Mouse (Mus musculus): ENCODE data around the gene C2. TPM values are rescaled to one million over a fixed set of nuclear protein-coding genes. Genes with fewer than 3 reads are reported as not detected.

C2 gene
- polyA plus RNA-seq, 1 experiment from 2014 or later: 0.84 TPM

- Histone ChIP-seq H3K4me3 (peak overlapping the region; percentile 93), H3K27me3 (replicated peaks) (no peaks in the 10 kb centered on the region), H3K9ac (peak overlapping the region; percentile 80), H3K4me1 (peaks cover 38% of the 10 kb centered on the region), H3K27ac (replicated peaks) (peak overlapping the region; percentile 88), H3K9me3 (no peaks in the 10 kb centered on the region), H3K36me3 (peaks cover 9% of the 10 kb centered on the region), H3K4me2 (peak overlapping the region; percentile 93)
- 73% methylated on average over 12 of the region's 12 CpGs for WGBS
- no peak for ATAC-seq (ENCODE audit: extremely low read depth, insufficient number of reproducible peaks, low FRiP score, low TSS enrichment)
Measured at GRCm38 (mm10) chr17:34893072-34893824, 4.8 kb downstream of the C2 start.

GRCm38 (mm10) chr17:34891377-34891776 lies 6.7 kb downstream of the C2 start:
- no peak for ATAC-seq (ENCODE audit: extremely low read depth, insufficient number of reproducible peaks, low FRiP score, low TSS enrichment)
- no peaks in the 10 kb centered on the region for H3K9me3 ChIP-seq
- H3K36me3 ChIP-seq: peaks cover 7% of the 10 kb centered on the region
- no peaks in the 10 kb centered on the region for H3K27me3 ChIP-seq (replicated peaks)
- no peak overlapping the region for H3K9ac ChIP-seq
- no peak overlapping the region for H3K27ac ChIP-seq (replicated peaks)
- peaks cover 22% of the 10 kb centered on the region for H3K4me1 ChIP-seq
- H3K4me3 ChIP-seq: no peak overlapping the region
- WGBS: 85% methylated on average over 2 of the region's 2 CpGs
- no peak overlapping the region for H3K4me2 ChIP-seq

DNA sequence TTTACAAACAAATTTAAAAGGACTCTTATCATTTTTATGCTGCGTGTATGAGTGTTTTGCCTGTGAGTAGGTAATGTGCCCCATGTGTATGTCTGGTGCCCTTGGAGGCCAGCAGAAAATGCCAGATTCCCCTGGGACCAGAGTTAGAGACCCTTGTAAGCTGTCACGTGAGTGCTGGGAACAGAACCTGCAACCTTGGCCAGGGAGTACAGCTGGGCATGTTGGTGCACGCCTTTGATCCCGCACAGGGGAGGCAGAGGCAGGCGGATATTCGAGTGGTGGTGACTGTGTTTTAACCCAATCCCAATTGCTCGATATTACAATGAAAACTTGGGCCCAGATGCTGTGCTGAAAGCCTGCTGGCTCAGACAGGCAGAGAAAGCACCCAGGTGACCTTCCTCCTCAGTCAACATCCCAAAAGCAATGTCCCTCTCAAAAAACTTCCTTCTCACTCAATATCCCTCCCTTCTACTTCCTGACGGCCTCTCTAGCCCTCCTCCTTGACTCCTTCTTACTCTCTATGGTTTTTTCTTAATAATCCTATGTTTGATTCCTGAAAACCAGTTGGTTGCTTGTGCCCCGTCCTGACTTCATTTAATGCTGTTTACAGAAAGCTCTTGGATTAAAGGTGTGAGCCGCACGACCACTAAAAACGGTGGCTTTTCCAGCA lies 7.9 kb downstream of the C2 start:
- 79% methylated on average over 12 of the region's 12 CpGs for WGBS

DNA sequence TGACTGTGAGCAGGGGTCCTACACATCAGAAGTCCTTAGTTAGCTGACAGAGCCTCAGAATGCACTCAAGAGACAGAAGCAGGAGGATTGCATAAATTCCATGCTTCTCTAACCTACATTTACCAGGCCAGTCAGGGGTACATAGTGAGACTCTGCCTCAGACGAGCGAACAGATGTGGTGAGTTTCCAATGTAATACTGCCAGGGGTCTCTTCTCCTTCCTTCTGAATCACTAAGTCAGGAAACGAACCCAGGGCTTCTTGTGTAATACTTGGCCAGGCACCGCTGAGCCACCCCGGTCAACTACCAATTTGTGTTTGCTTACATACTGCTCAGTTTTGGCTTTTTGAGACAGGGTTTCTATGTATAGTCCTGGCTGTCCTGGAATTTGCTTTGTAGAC lies 10.1 kb downstream of the C2 start:
- Histone ChIP-seq H3K4me2 (no peak overlapping the region), H3K4me1 (peaks cover 7% of the 10 kb centered on the region; the same call in 1 of the 2 replicates), H3K9me3 (no peaks in the 10 kb centered on the region), H3K9ac (no peak overlapping the region), H3K27me3 (replicated peaks) (no peaks in the 10 kb centered on the region), H3K36me3 (no peaks in the 10 kb centered on the region), H3K4me3 (no peak overlapping the region), H3K27ac (replicated peaks) (no peak overlapping the region)
- ATAC-seq (ENCODE audit: extremely low read depth, insufficient number of reproducible peaks, low FRiP score, low TSS enrichment): no peak
- WGBS: 72% methylated on average over 5 of the region's 5 CpGs

More for the DNA sequence above, 7.9 kb downstream of the C2 start:
- no peak for ATAC-seq (ENCODE audit: extremely low read depth, insufficient number of reproducible peaks, low FRiP score, low TSS enrichment)
- H3K27ac ChIP-seq (replicated peaks): no peak overlapping the region
- H3K4me1 ChIP-seq: peaks cover 17% of the 10 kb centered on the region
- H3K9ac ChIP-seq: no peak overlapping the region
- H3K4me2 ChIP-seq: no peak overlapping the region
- H3K9me3 ChIP-seq: no peaks in the 10 kb centered on the region
- H3K36me3 ChIP-seq: no peaks in the 10 kb centered on the region
- H3K4me3 ChIP-seq: no peak overlapping the region
- H3K27me3 ChIP-seq (replicated peaks): no peaks in the 10 kb centered on the region

DNA sequence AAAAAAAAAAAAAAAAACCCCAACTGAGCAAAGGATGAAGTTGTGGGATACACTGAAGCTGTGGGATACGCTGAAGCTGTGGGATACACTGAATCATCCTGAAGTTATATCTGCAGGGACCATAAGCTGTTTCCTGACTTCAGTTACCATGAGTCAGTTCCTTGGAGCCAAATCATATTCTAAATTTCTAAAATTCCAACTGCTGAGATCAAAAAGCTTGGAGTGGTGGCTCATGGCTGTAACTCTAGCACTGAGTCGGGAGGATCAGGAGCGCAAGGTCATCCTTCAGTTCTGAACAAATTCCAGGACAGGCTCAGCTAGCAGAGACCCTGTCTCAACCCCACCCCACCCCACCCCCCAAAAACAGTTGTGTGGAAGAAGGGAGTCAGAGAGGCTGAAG lies 12.4 kb downstream of the C2 start:
- no peaks in the 10 kb centered on the region; the same call in 1 of the 2 replicates for H3K27me3 ChIP-seq (replicated peaks)
- H3K9me3 ChIP-seq: no peaks in the 10 kb centered on the region
- WGBS: 73% methylated on average over 3 of the region's 3 CpGs
- no peak overlapping the region for H3K27ac ChIP-seq (replicated peaks)
- H3K4me3 ChIP-seq: no peak overlapping the region
- H3K4me2 ChIP-seq: no peak overlapping the region
- H3K36me3 ChIP-seq: no peaks in the 10 kb centered on the region
- peaks cover 13% of the 10 kb centered on the region; the same call in 1 of the 2 replicates for H3K4me1 ChIP-seq
- H3K9ac ChIP-seq: no peak overlapping the region; the same call in 1 of the 2 replicates
- no peak for ATAC-seq (ENCODE audit: extremely low read depth, insufficient number of reproducible peaks, low FRiP score, low TSS enrichment)

DNA sequence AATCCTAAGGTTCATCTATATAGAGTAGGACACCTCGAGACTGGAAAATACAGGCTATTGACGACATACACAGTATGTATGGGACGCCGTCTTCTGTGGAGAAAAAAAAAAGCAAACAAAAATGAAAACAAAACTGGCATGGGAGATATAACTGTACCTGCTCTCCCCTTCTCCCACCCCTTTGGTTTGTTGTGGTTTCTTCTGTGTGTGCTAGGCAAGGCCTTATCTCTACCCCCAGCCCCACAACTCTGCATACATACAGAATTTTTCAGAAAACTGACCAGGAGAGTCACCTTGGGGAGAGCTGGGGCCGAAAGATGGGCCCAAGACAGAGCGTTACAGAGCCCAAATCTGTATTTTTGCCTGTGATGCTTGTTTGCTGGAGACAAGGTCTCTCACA lies 13.4 kb downstream of the C2 start:
- Histone ChIP-seq H3K36me3 (no peaks in the 10 kb centered on the region), H3K27me3 (replicated peaks) (peaks cover 2% of the 10 kb centered on the region; the same call in 1 of the 2 replicates), H3K4me1 (peaks cover 13% of the 10 kb centered on the region; the same call in 1 of the 2 replicates), H3K4me2 (no peak overlapping the region), H3K9ac (no peak overlapping the region), H3K4me3 (no peak overlapping the region), H3K27ac (replicated peaks) (no peak overlapping the region), H3K9me3 (no peaks in the 10 kb centered on the region)
- WGBS: 75% methylated on average over 6 of the region's 6 CpGs
- no peak for ATAC-seq (ENCODE audit: extremely low read depth, insufficient number of reproducible peaks, low FRiP score, low TSS enrichment)

DNA sequence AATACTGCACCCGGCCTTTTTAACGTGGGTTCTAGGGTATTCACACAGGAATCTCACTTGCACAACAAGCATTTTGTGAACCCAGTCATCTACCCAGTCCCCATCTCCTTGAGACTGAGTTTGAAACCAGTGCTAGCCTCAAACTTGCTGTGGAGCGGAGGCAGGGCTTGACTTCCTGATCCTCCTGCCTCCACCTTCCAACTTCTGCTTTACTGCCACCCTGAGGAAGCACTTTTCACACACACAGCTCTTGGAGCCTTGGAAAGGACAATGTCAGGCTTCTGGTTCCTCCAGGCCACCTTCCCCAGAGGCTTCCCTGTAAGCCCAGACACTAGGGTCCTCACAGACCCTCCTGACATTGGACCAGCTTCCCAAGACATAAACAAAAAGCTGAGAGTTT lies 14.7 kb downstream of the C2 start:
- no peaks in the 10 kb centered on the region for H3K36me3 ChIP-seq
- no peak overlapping the region for H3K27ac ChIP-seq (replicated peaks)
- no peaks in the 10 kb centered on the region for H3K9me3 ChIP-seq
- ATAC-seq (ENCODE audit: extremely low read depth, insufficient number of reproducible peaks, low FRiP score, low TSS enrichment): no peak
- peaks cover 19% of the 10 kb centered on the region; the same call in 1 of the 2 replicates for H3K4me1 ChIP-seq
- H3K9ac ChIP-seq: no peak overlapping the region
- H3K27me3 ChIP-seq (replicated peaks): peaks cover 2% of the 10 kb centered on the region; the same call in 1 of the 2 replicates
- H3K4me3 ChIP-seq: no peak overlapping the region
- no peak overlapping the region for H3K4me2 ChIP-seq
- WGBS: 56% methylated on average over 3 of the region's 3 CpGs

DNA sequence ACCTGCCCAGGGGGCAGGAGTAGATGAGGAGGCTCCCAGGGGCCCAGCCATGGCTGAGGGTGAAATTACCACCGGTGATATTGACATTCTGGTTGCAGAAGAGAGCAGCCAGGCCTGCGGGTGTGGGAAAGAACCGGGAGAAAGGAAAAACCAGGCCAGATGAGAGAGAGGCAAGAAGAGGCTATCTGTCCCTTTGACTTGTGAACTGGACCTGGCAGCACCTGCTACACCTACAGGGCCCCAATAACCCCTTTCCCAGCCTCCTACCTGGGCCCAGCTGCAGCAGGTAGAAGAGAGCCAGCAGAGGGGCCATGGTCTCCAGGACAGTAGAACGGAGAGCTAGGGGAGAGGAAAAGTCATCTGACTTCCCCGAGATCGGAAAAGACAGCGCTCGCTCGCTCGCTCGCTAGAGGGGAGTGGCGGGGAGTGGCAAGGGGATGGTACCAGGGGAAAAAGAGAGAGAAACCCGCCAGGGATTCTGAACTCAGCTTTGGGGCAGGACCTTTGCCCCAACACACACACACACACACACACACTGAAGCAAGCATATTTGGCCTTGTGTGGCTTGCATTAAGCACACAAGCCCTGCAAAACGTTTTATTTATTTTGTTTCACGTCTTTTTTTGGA lies 16.3 kb downstream of the C2 start, which contains the start of gene Gm20547:
Gene Gm20547 (minus strand): TSS at position 360 of the 628 bp plus-strand sequence.
- Histone ChIP-seq H3K27me3 (replicated peaks) (peaks cover 2% of the 10 kb centered on the region; the same call in 1 of the 2 replicates), H3K36me3 (no peaks in the 10 kb centered on the region), H3K4me2 (peak within 1 kb of the TSS; percentile 47), H3K9me3 (no peaks in the 10 kb centered on the region), H3K9ac (peak within 1 kb of the TSS; percentile 61), H3K27ac (replicated peaks) (no peak within 1 kb of the TSS), H3K4me1 (peaks cover 19% of the 10 kb centered on the region; the same call in 1 of the 2 replicates), H3K4me3 (0 out of 2 replicates have a peak within 1 kb of the TSS, but pooled peaks have one; percentile 1)
- WGBS: 9% methylated on average over 15 of the region's 15 CpGs
- no peak for ATAC-seq (ENCODE audit: extremely low read depth, insufficient number of reproducible peaks, low FRiP score, low TSS enrichment)

- H3K36me3 ChIP-seq: no peaks in the 10 kb centered on the region
- H3K27ac ChIP-seq (replicated peaks): no peak overlapping the region
- peaks cover 18% of the 10 kb centered on the region; the same call in 1 of the 2 replicates for H3K4me1 ChIP-seq
- no peak overlapping the region for H3K4me2 ChIP-seq
- H3K4me3 ChIP-seq: no peak overlapping the region
- ATAC-seq (ENCODE audit: extremely low read depth, insufficient number of reproducible peaks, low FRiP score, low TSS enrichment): no peak
- H3K27me3 ChIP-seq (replicated peaks): peaks cover 2% of the 10 kb centered on the region; the same call in 1 of the 2 replicates
- H3K9ac ChIP-seq: no peak overlapping the region
- H3K9me3 ChIP-seq: no peaks in the 10 kb centered on the region
Measured at GRCm38 (mm10) chr17:34881166-34881565, 16.9 kb downstream of the C2 start.

GRCm38 (mm10) chr17:34879336-34879879 lies 18.7 kb downstream of the C2 start, which contains the start of gene Zbtb12:
Gene Zbtb12, plus strand, starts transcription at chr17:34879483.
- Histone ChIP-seq H3K27ac (replicated peaks) (no peak within 1 kb of the TSS), H3K9ac (peak within 1 kb of the TSS; percentile 33; the same call in 1 of the 2 replicates), H3K27me3 (replicated peaks) (peaks cover 6% of the 10 kb centered on the region), H3K36me3 (no peaks in the 10 kb centered on the region), H3K4me3 (no peak within 1 kb of the TSS), H3K4me2 (no peak within 1 kb of the TSS), H3K9me3 (no peaks in the 10 kb centered on the region), H3K4me1 (peaks cover 11% of the 10 kb centered on the region; the same call in 1 of the 2 replicates)
- no peak for ATAC-seq (ENCODE audit: extremely low read depth, insufficient number of reproducible peaks, low FRiP score, low TSS enrichment)
- WGBS: 58% methylated on average over 11 of the region's 11 CpGs

GRCm38 (mm10) chr17:34874321-34874720 lies 23.7 kb downstream of the C2 start:
- Histone ChIP-seq H3K27ac (replicated peaks) (no peak overlapping the region), H3K27me3 (replicated peaks) (peaks cover 10% of the 10 kb centered on the region), H3K4me2 (no peak overlapping the region), H3K9ac (no peak overlapping the region), H3K4me3 (no peak overlapping the region), H3K4me1 (peaks cover 2% of the 10 kb centered on the region; the same call in 1 of the 2 replicates), H3K36me3 (no peaks in the 10 kb centered on the region), H3K9me3 (no peaks in the 10 kb centered on the region)
- ATAC-seq (ENCODE audit: extremely low read depth, insufficient number of reproducible peaks, low FRiP score, low TSS enrichment): no peak
- WGBS: 85% methylated on average over 6 of the region's 6 CpGs
